Mouse (Mus musculus) forebrain, embryonic 14.5 days (tissue): ENCODE measurements at regions not wholly inside any gene's neighbourhood (a gene's known extent, or its start where the extent isn't known, plus 50 kb on each side); places are given as distances from the start of the nearest gene placed in this dataset.

Source experiments
- ATAC-seq: fragments of 200-750 bp; cut with Nextera tagmentation; 2 replicates; pipeline ENCODE4 v1.8.0; 2017; ENCODE audit warnings: mild to moderate bottlenecking, moderate library complexity
- DNase-seq: peaks from one replicate; pipeline ENCODE4 v3.0.0-alpha.2; 2015; ENCODE audit warnings: low spot score
- H3K27ac ChIP-seq: fragments of 300-500 bp; sonication (generic); 2 replicates; pipeline ENCODE4 v1.5.1; 2014; ENCODE audit warnings: low read depth, mild to moderate bottlenecking, control low read depth, low read length, moderate library complexity
- H3K27me3 ChIP-seq: fragments of 300-500 bp; sonication (generic); replicated peaks from 2 replicates; pipeline ENCODE4 v1.6.1; 2014; ENCODE audit warnings: low read length, control low read depth, mixed read lengths; ENCODE audit not compliant: control insufficient read depth, insufficient read depth
- H3K36me3 ChIP-seq: fragments of 300-500 bp; sonication (generic); 2 replicates; pipeline ENCODE4 v1.6.1; 2014; ENCODE audit warnings: low read length, control low read depth; ENCODE audit not compliant: control insufficient read depth, insufficient read depth
- H3K4me1 ChIP-seq: fragments of 300-500 bp; sonication (generic); 2 replicates; pipeline ENCODE4 v1.6.1; 2014; ENCODE audit warnings: antibody characterized with exemption, low read length, control low read depth; ENCODE audit not compliant: control insufficient read depth, insufficient read depth
- H3K4me2 ChIP-seq: fragments of 300-500 bp; sonication (generic); 2 replicates; pipeline ENCODE4 v1.6.1; 2014; ENCODE audit warnings: mild to moderate bottlenecking, control low read depth, low read length
- H3K4me3 ChIP-seq: fragments of 300-500 bp; sonication (generic); 2 replicates; pipeline ENCODE4 v1.5.1; 2014; ENCODE audit warnings: low read depth, low read length, control low read depth
- H3K9ac ChIP-seq: fragments of 300-500 bp; sonication (generic); 2 replicates; pipeline ENCODE4 v1.6.1; 2014; ENCODE audit warnings: mild to moderate bottlenecking, low read length, control low read depth, moderate library complexity
- H3K9me3 ChIP-seq: fragments of 300-500 bp; sonication (generic); replicated peaks from 2 replicates; pipeline ENCODE4 v1.6.1; 2016; ENCODE audit warnings: low read length, control low read depth, mixed read lengths; ENCODE audit not compliant: control insufficient read depth
- WGBS: fragments of 180-500 bp; shearing (Covaris S2); extraction: QIAGEN DNeasy Blood & Tissue Kit; methylation state at CpG from one replicate; pipeline ENCODE4 v1.1.7; 2014; 5-methylcytosine and 5-hydroxymethylcytosine counted together

DNA sequence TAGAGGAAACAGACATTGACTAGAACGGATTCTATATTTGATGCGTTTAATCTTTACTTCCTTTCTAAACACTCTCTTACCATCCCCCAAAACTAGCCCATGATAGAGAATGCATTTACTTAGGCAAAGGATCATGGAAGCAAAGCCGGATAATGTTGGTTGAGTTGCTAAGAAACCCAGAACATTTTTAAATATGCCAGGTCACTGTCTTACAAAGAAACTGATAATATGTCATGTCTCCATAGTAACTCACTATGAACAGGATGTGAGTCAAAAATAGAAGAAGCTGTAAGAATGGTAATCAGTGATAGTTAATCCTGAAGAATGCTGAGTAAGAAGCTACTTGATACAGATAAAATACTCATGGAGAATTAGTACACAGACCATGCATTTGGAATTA, 405.0 kb upstream of the Gm21961 start:
- Histone ChIP-seq H3K27me3 (no peaks in the 10 kb centered on the region), H3K36me3 (no peaks in the 10 kb centered on the region), H3K4me3 (no peak overlapping the region), H3K4me2 (no peak overlapping the region), H3K9ac (no peak overlapping the region), H3K4me1 (no peaks in the 10 kb centered on the region), H3K27ac (no peak overlapping the region), H3K9me3 (no peaks in the 10 kb centered on the region)
- ATAC-seq, result no peak
- no peak for DNase-seq
- 90% methylated on average over 3 of the region's 3 CpGs for WGBS
